Mouse (Mus musculus) adrenal gland, adult 10 weeks (tissue): ENCODE results near the gene Camkk1. TPM values are rescaled to one million over a fixed set of nuclear protein-coding genes. Genes with fewer than 3 reads are reported as not detected.

Experiments
- polyA plus RNA-seq: library from polyadenylated mRNA; stranded (reverse); fragments of 350-450 nt; fragmentation: Illumina TruSeq; extraction: RNeasy Lipid Tissue Mini Kit (QIAGEN cat#74804); gene quantifications from one replicate; pipeline ENCODE4 v1.2.3, GENCODE M21; 2014; ENCODE audit warnings: low read depth, low replicate concordance

Gene Camkk1
- polyA plus RNA-seq, result 0.41 TPM

DNA sequence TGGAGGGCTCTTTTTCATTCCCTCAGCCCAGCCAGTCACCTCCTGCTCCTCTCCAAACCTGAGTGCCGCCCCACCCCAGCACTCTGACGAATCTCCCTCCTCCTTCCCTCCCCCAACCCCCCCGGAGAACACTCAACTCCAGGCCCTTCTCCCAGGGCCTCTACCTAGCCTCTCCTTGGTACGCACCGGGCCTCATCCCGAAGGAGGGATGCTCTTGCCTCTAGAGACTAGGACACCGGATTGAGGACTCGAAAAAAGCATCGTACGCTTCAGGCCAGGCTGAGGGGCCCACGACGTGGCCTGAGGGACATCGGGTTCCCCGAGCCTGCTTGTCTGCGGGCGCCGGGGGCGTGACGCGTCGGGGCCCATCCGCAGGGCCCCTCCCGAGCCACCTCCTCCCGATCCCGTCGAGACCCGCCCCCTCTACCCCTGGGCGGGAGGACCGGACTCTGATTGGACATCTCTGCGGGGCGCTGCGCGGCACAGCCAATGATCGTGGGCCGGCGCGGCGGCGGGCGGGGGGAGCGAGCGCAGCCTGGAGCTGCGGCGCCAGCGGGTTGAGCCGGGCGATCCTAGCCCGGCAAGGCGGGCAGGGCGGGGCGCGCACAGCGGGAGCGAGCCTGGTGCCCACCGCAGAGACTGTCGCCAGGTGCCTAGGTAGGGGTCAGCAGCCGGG lies at the start of gene Camkk1:
TSS of gene Camkk1 (plus strand) at position 538 of the 676 bp plus-strand sequence.

DNA sequence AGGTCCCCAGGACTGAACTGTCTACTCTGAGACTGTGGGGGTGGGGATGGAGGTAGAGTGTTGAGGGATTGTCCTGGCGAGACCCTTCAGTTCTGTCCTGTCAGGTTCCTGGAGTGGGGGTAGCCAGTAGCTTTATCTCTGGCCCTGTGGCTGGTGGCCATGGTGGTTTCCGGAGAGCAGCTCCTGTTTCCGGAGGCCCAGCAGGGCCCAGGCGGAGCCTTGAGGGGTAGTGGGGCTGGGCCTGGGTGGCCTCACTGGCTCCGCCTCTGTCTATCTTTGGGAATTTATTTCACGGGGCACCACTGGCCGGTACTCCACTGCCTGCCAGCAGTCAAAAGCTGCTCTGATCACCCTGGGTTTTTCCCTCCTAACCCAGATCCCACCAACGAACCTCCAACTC lies 20.0 kb upstream of the Camkk1 start, which contains the start of gene P2rx1:
TSS of gene P2rx1 (plus strand) at position 333 of the 400 bp plus-strand sequence.

DNA sequence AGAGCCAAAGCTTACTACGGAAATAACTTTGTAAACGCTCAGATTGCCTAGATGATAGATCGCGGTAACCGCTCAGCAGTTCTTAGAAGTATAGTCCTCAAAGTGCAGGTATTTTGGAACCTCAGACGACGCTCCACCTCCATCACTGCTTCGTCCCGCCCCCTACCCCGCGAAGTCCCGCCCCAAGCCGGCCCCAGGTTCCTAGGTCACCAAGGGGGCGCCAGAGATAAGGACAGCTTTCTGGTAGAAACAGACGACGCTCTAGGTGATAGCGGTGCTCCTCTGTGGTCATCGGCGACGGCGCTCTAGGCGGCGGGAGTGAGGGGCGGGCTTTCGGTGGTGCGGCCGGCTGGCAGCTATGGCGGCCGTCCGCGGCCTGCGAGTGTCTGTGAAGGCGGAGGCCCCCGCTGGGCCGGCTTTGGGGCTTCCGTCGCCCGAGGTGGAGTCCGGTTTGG lies 28.8 kb downstream of the Camkk1 start, which contains the start of gene Ncbp3:
TSS of gene Ncbp3 (plus strand) at position 242 of the 455 bp plus-strand sequence.

DNA sequence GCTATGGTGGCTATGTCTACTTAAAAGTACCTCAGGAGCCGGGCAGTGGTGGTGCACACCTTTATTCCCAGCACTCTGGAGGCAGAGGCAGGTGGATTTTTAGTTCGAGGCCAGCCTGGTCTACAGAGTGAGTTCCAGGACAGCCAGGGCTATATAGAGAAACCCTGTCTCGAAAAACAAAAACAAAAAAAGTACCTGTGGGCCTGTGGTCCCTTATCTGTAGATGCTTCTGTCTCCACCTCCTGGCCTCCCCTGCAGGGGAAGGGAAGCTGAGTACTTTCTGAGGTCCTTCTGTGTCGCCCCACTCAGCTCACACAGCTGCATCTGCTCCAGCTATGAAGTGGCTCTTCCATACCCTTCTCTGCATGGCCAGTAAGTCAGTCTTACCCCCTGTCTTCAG lies 71.5 kb downstream of the Camkk1 start, which contains the start of gene Itgae:
TSS of gene Itgae (plus strand) at position 301 of the 400 bp plus-strand sequence.

Other genes starting within 250 kb of the Camkk1 start
- gene Cyb5d2, start 222.9 kb upstream of the Camkk1 start, polyA plus RNA-seq, result 22.7 TPM
- 14.3 TPM for gene Zzef1, start 222.8 kb upstream of the Camkk1 start, polyA plus RNA-seq
- gene Atp2a3, start 57.8 kb upstream of the Camkk1 start, polyA plus RNA-seq, result 4.1 TPM
- gene P2rx1, start 19.9 kb upstream of the Camkk1 start, polyA plus RNA-seq, result not detected
- gene Ncbp3, start 28.8 kb downstream of the Camkk1 start, polyA plus RNA-seq, result 13.8 TPM
- gene Itgae, start 71.6 kb downstream of the Camkk1 start, polyA plus RNA-seq, result 0.17 TPM
- 0.58 TPM for gene Haspin, start 119.3 kb downstream of the Camkk1 start, polyA plus RNA-seq
- 1.3 TPM for gene P2rx5, start 141.4 kb downstream of the Camkk1 start, polyA plus RNA-seq
- gene Emc6, start 158.0 kb downstream of the Camkk1 start, polyA plus RNA-seq, result 53.9 TPM
- 35.5 TPM for gene Tax1bp3, start 158.1 kb downstream of the Camkk1 start, polyA plus RNA-seq
- 9.3 TPM for gene Ctns, start 180.0 kb downstream of the Camkk1 start, polyA plus RNA-seq
- gene Shpk, start 180.5 kb downstream of the Camkk1 start, polyA plus RNA-seq, result 4.0 TPM
- 0.35 TPM for gene Trpv1, start 215.3 kb downstream of the Camkk1 start, polyA plus RNA-seq
- gene Trpv3, start 248.4 kb downstream of the Camkk1 start, polyA plus RNA-seq, result 0.29 TPM